Mouse (Mus musculus): ENCODE results near the gene Nfkbie. TPM values are rescaled to one million over a fixed set of nuclear protein-coding genes. Genes with fewer than 3 reads are reported as not detected.

Gene Nfkbie
- polyA plus RNA-seq, 1 experiment = 6.2 TPM

GRCm38 (mm10) chr17:45592606-45593431 is 37.3 kb downstream of the Nfkbie start:
- no peak overlapping the region for H3K27ac ChIP-seq (ENCODE audit: insufficient read depth, low read length)

GRCm38 (mm10) chr17:45593479-45593878 is 38.0 kb downstream of the Nfkbie start:
- Histone ChIP-seq H3K27ac (ENCODE audit: insufficient read depth, low read length) (no peak overlapping the region), H3K4me1 (ENCODE audit: control insufficient read depth, insufficient read depth, low read length) (peaks cover 4% of the 10 kb centered on the region; the same call in 1 of the 2 replicates), H3K4me3 (ENCODE audit: insufficient read depth, low read length) (no peak overlapping the region; the same call in 1 of the 2 replicates)
- TF ChIP-seq CTCF (IDR thresholded peaks at IDR 0.05; ENCODE audit: borderline replicate concordance, insufficient read depth, low read length) = no peak
- TF ChIP-seq POLR2A (IDR thresholded peaks at IDR 0.05; ENCODE audit: low read depth, low read length) = no peak

More at GRCm38 (mm10) chr17:45592606-45593431, 37.3 kb downstream of the Nfkbie start:
- Histone ChIP-seq H3K4me1 (ENCODE audit: control insufficient read depth, insufficient read depth, low read length) (peaks cover 4% of the 10 kb centered on the region; the same call in 1 of the 2 replicates), H3K4me3 (ENCODE audit: insufficient read depth, low read length) (no peak overlapping the region)
- TF ChIP-seq POLR2A (IDR thresholded peaks at IDR 0.05; ENCODE audit: low read depth, low read length) (no peak), CTCF (IDR thresholded peaks at IDR 0.05; ENCODE audit: borderline replicate concordance, insufficient read depth, low read length) (no peak)

- Histone ChIP-seq H3K4me3 (ENCODE audit: insufficient read depth, low read length) (peak overlapping the region; percentile 41), H3K4me1 (ENCODE audit: control insufficient read depth, insufficient read depth, low read length) (peaks cover 4% of the 10 kb centered on the region; the same call in 1 of the 2 replicates), H3K27ac (ENCODE audit: insufficient read depth, low read length) (no peak overlapping the region)
- no peak for TF ChIP-seq CTCF (IDR thresholded peaks at IDR 0.05; ENCODE audit: borderline replicate concordance, insufficient read depth, low read length)
- TF ChIP-seq POLR2A (IDR thresholded peaks at IDR 0.05; ENCODE audit: low read depth, low read length) = no peak
Measured at GRCm38 (mm10) chr17:45594195-45594594, 38.7 kb downstream of the Nfkbie start.

- peak overlapping the region; percentile 41 for H3K4me3 ChIP-seq (ENCODE audit: insufficient read depth, low read length)
- TF ChIP-seq CTCF (IDR thresholded peaks at IDR 0.05; ENCODE audit: borderline replicate concordance, insufficient read depth, low read length) (no peak), POLR2A (IDR thresholded peaks at IDR 0.05; ENCODE audit: low read depth, low read length) (peak; percentile 57; the same call in 1 of the 2 replicates)
- H3K27ac ChIP-seq (ENCODE audit: insufficient read depth, low read length) = peak overlapping the region; percentile 37
- peaks cover 4% of the 10 kb centered on the region; the same call in 1 of the 2 replicates for H3K4me1 ChIP-seq (ENCODE audit: control insufficient read depth, insufficient read depth, low read length)
Measured at GRCm38 (mm10) chr17:45594881-45595735, 39.6 kb downstream of the Nfkbie start.

GRCm38 (mm10) chr17:45595736-45596390 is 40.4 kb downstream of the Nfkbie start:
- Histone ChIP-seq H3K27ac (ENCODE audit: insufficient read depth, low read length) (peak overlapping the region; percentile 37), H3K4me3 (ENCODE audit: insufficient read depth, low read length) (peak overlapping the region; percentile 41), H3K4me1 (ENCODE audit: control insufficient read depth, insufficient read depth, low read length) (peaks cover 4% of the 10 kb centered on the region; the same call in 1 of the 2 replicates)
- TF ChIP-seq POLR2A (IDR thresholded peaks at IDR 0.05; ENCODE audit: low read depth, low read length) (no peak), CTCF (IDR thresholded peaks at IDR 0.05; ENCODE audit: borderline replicate concordance, insufficient read depth, low read length) (no peak)

GRCm38 (mm10) chr17:45596631-45597396 is 41.3 kb downstream of the Nfkbie start:
- H3K4me3 ChIP-seq (ENCODE audit: insufficient read depth, low read length) = no peak overlapping the region
- TF ChIP-seq POLR2A (IDR thresholded peaks at IDR 0.05; ENCODE audit: low read depth, low read length) (peak; percentile 17; the same call in 1 of the 2 replicates), CTCF (IDR thresholded peaks at IDR 0.05; ENCODE audit: borderline replicate concordance, insufficient read depth, low read length) (peak; percentile 42; the same call in 1 of the 2 replicates)
- H3K4me1 ChIP-seq (ENCODE audit: control insufficient read depth, insufficient read depth, low read length) = peaks cover 4% of the 10 kb centered on the region; the same call in 1 of the 2 replicates
- peak overlapping the region; percentile 71 for H3K27ac ChIP-seq (ENCODE audit: insufficient read depth, low read length)

GRCm38 (mm10) chr17:45597787-45598186 is 42.3 kb downstream of the Nfkbie start:
- Histone ChIP-seq H3K27ac (ENCODE audit: insufficient read depth, low read length) (no peak overlapping the region), H3K4me3 (ENCODE audit: insufficient read depth, low read length) (no peak overlapping the region), H3K4me1 (ENCODE audit: control insufficient read depth, insufficient read depth, low read length) (peaks cover 4% of the 10 kb centered on the region; the same call in 1 of the 2 replicates)
- TF ChIP-seq POLR2A (IDR thresholded peaks at IDR 0.05; ENCODE audit: low read depth, low read length) (no peak), CTCF (IDR thresholded peaks at IDR 0.05; ENCODE audit: borderline replicate concordance, insufficient read depth, low read length) (no peak)

- peaks cover 4% of the 10 kb centered on the region; the same call in 1 of the 2 replicates for H3K4me1 ChIP-seq (ENCODE audit: control insufficient read depth, insufficient read depth, low read length)
- H3K4me3 ChIP-seq (ENCODE audit: insufficient read depth, low read length) = no peak overlapping the region
- no peak overlapping the region for H3K27ac ChIP-seq (ENCODE audit: insufficient read depth, low read length)
- TF ChIP-seq CTCF (IDR thresholded peaks at IDR 0.05; ENCODE audit: borderline replicate concordance, insufficient read depth, low read length) = no peak
- no peak for TF ChIP-seq POLR2A (IDR thresholded peaks at IDR 0.05; ENCODE audit: low read depth, low read length)
Measured at GRCm38 (mm10) chr17:45598376-45598775, 42.9 kb downstream of the Nfkbie start.

Measured in embryonic fibroblast, embryonic 13.5 days (primary cell).